Mouse (Mus musculus) liver, embryonic 13.5 days (tissue): Measurements from ENCODE around the gene Casz1. TPM values are rescaled to one million over a fixed set of nuclear protein-coding genes. Genes with fewer than 3 reads are reported as not detected.

ENCODE experiments used
- polyA plus RNA-seq: library from polyadenylated mRNA; unstranded; fragments of >200 nt; fragmentation: Nextera tagmentation; extraction: Ambion mirVana; gene quantifications from 2 replicates; pipeline ENCODE4 v1.2.1, GENCODE M21; 2015

Gene Casz1
- polyA plus RNA-seq, 1 experiment from 2014 or later = 0.45 TPM

Other genes starting within 250 kb of the Casz1 start
- 44.5 and 52.1 TPM in 2 replicates for gene Exosc10, start 246.0 kb upstream of the Casz1 start, polyA plus RNA-seq
- 235 and 259 TPM in 2 replicates for gene Srm, start 212.9 kb upstream of the Casz1 start, polyA plus RNA-seq
- gene Masp2, start 201.9 kb upstream of the Casz1 start, polyA plus RNA-seq = 14.8 and 15.0 TPM in 2 replicates
- 180 and 240 TPM in 2 replicates for gene Tardbp, start 177.4 kb upstream of the Casz1 start, polyA plus RNA-seq
- gene Gm572, start 161.1 kb upstream of the Casz1 start, polyA plus RNA-seq = not detected in 2 replicates